Mouse (Mus musculus): Measurements from ENCODE around the gene Gdpd1.
"Not testable (repeated sequence)": the region's sequence is repeated elsewhere in the genome, so short reads cannot be mapped to it uniquely, and the experiment has no call there.

Gdpd1 gene

GRCm38 (mm10) chr11:87025351-87025750 lies 48.5 kb downstream of the Gdpd1 start:
- no peak for DNase-seq

GRCm38 (mm10) chr11:87023240-87023639 lies 50.6 kb downstream of the Gdpd1 start:
- DNase-seq: not testable (repeated sequence)

GRCm38 (mm10) chr11:87022765-87023164 lies 51.1 kb downstream of the Gdpd1 start:
- no peak for DNase-seq

GRCm38 (mm10) chr11:87021551-87021950 lies 52.3 kb downstream of the Gdpd1 start:
- DNase-seq: no peak

- no peak for DNase-seq
Observed at GRCm38 (mm10) chr11:87020449-87020848, 53.4 kb downstream of the Gdpd1 start.

- no peak for DNase-seq
Observed at GRCm38 (mm10) chr11:87019431-87019830, 54.4 kb downstream of the Gdpd1 start.

- no peak for DNase-seq
Observed at GRCm38 (mm10) chr11:87018081-87018480, 55.8 kb downstream of the Gdpd1 start.

GRCm38 (mm10) chr11:87015691-87016090 lies 58.2 kb downstream of the Gdpd1 start:
- no peak for DNase-seq

GRCm38 (mm10) chr11:87010476-87010875 lies 63.4 kb downstream of the Gdpd1 start:
- peak; percentile 20 for DNase-seq

- DNase-seq: no peak
Observed at GRCm38 (mm10) chr11:87007371-87007770, 66.5 kb downstream of the Gdpd1 start.

GRCm38 (mm10) chr11:87004960-87005755 lies 68.7 kb downstream of the Gdpd1 start:
- DNase-seq: no peak

GRCm38 (mm10) chr11:87002078-87002829 lies 71.6 kb downstream of the Gdpd1 start:
- no peak for DNase-seq

GRCm38 (mm10) chr11:87001217-87001616 lies 72.6 kb downstream of the Gdpd1 start:
- DNase-seq: no peak

GRCm38 (mm10) chr11:86996266-86996665 lies 77.6 kb downstream of the Gdpd1 start:
- no peak for DNase-seq

GRCm38 (mm10) chr11:86995625-86996221 lies 78.1 kb downstream of the Gdpd1 start:
- DNase-seq: peak; percentile 45

GRCm38 (mm10) chr11:86994791-86995624 lies 78.9 kb downstream of the Gdpd1 start:
- DNase-seq: no peak

GRCm38 (mm10) chr11:86994330-86994729 lies 79.5 kb downstream of the Gdpd1 start:
- no peak for DNase-seq

- DNase-seq: peak; percentile 98
Observed at GRCm38 (mm10) chr11:86993041-86994037, 80.5 kb downstream of the Gdpd1 start, which contains the start of gene Ypel2. Gene Ypel2, minus strand, starts transcription at chr11:86993707.

GRCm38 (mm10) chr11:86992461-86992988 lies 81.3 kb downstream of the Gdpd1 start:
- DNase-seq: no peak

GRCm38 (mm10) chr11:86991241-86991640 lies 82.6 kb downstream of the Gdpd1 start:
- DNase-seq: no peak

- DNase-seq: no peak
Observed at GRCm38 (mm10) chr11:86990309-86990708, 83.6 kb downstream of the Gdpd1 start.

Data from right cerebral cortex, postnatal 14 days (tissue).